Mouse (Mus musculus) testis, adult 2 months (tissue): ENCODE measurements at regions not wholly inside any gene's neighbourhood (a gene's known extent, or its start where the extent isn't known, plus 50 kb on each side); places are given as distances from the start of the nearest gene placed in this dataset.

Experiments used
- CTCF ChIP-seq: fragments of 200-500 bp; IDR thresholded peaks from 2 replicates; pipeline ENCODE4 v1.5.1; 2012; ENCODE audit warnings: low read depth, mild to moderate bottlenecking, inconsistent platforms, low read length, moderate library complexity; ENCODE audit not compliant: control insufficient read depth, insufficient read depth, insufficient replicate concordance
- POLR2A ChIP-seq: fragments of 200-500 bp; IDR thresholded peaks from 2 replicates; pipeline ENCODE4 v1.6.1; 2012; ENCODE audit warnings: low read depth, mild to moderate bottlenecking, inconsistent platforms, low read length, moderate library complexity; ENCODE audit not compliant: control insufficient read depth

DNA sequence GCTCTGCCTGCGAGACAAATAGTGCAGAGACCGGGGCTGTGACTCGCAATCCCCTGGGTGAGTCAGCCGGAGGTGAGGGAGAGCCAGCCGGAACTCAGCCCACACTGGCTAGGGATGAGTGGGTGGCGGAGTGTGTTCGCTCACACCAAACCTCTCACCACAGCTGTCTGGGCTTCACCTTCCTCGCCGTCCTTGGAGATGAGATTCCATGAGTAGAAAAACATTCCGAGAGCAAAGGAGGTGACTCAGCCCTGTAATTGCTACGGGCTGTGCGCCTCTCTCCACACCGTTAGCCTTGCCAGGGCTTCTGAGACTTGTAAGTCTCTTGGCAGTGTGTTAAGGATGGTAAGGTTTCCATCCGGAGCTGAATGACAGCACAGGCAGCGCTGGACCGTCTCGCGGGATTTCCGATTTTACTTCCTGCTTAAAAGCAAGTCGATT lies 60.7 kb upstream of the Ank start:
- no peak for TF ChIP-seq POLR2A
- TF ChIP-seq CTCF, result no peak
